Mouse (Mus musculus): Measurements from ENCODE around the gene Zfp661. TPM values are rescaled to one million over a fixed set of nuclear protein-coding genes. Genes with fewer than 3 reads are reported as not detected.
A peak's percentile ranks its signal among the peaks of the same experiment; 100 is the strongest.

Gene Zfp661
- total and polyA plus RNA-seq, 2 experiments from 2014 or later, result 0.69 to 1.6 TPM

GRCm38 (mm10) chr2:127588897-127589296 is 2.0 kb upstream of the Zfp661 start:
- DNase-seq (ENCODE audit: low spot score), result no peak
- no peak for ATAC-seq (ENCODE audit: insufficient read depth, low read depth)
- Histone ChIP-seq H3K4me2 (ENCODE audit: low read depth, low read length) (no peak overlapping the region), H3K36me3 (replicated peaks; ENCODE audit: control insufficient read depth, insufficient read depth, low read length) (peaks cover 27% of the 10 kb centered on the region), H3K27ac (ENCODE audit: low read depth) (no peak overlapping the region), H3K4me3 (ENCODE audit: low read depth, low read length) (no peak overlapping the region), H3K9me3 (replicated peaks; ENCODE audit: control insufficient read depth, low read length) (no peaks in the 10 kb centered on the region), H3K4me1 (ENCODE audit: control insufficient read depth, insufficient read depth) (peaks cover 16% of the 10 kb centered on the region), H3K9ac (replicated peaks; ENCODE audit: low read depth, low read length) (no peak overlapping the region), H3K27me3 (ENCODE audit: control insufficient read depth, insufficient read depth, low read length) (no peaks in the 10 kb centered on the region)
- TF ChIP-seq EP300 (IDR thresholded peaks at IDR 0.05; ENCODE audit: low read depth) (no peak), CTCF (IDR thresholded peaks at IDR 0.05; ENCODE audit: low read depth) (no peak)
- 91% methylated on average over 9 of the region's 9 CpGs for WGBS

GRCm38 (mm10) chr2:127587514-127587844 is 585 bp upstream of the Zfp661 start:
- under 1% methylated on average over 22 of the region's 22 CpGs for WGBS
- H3K4me3 ChIP-seq (ENCODE audit: low read depth, low read length), result peak overlapping the region; percentile 94
- TF ChIP-seq CTCF (IDR thresholded peaks at IDR 0.05; ENCODE audit: low read depth), result no peak
- TF ChIP-seq EP300 (IDR thresholded peaks at IDR 0.05; ENCODE audit: low read depth), result no peak
- DNase-seq (ENCODE audit: low spot score), result no peak
- peak overlapping the region; percentile 83 for H3K4me2 ChIP-seq (ENCODE audit: low read depth, low read length)
- H3K9me3 ChIP-seq (replicated peaks; ENCODE audit: control insufficient read depth, low read length), result no peaks in the 10 kb centered on the region
- H3K4me1 ChIP-seq (ENCODE audit: control insufficient read depth, insufficient read depth), result peaks cover 17% of the 10 kb centered on the region
- H3K27me3 ChIP-seq (ENCODE audit: control insufficient read depth, insufficient read depth, low read length), result no peaks in the 10 kb centered on the region
- peak overlapping the region; percentile 86 for H3K27ac ChIP-seq (ENCODE audit: low read depth)
- ATAC-seq (ENCODE audit: insufficient read depth, low read depth), result no peak; the same call in 1 of the 2 replicates
- peak overlapping the region; percentile 93 for H3K9ac ChIP-seq (replicated peaks; ENCODE audit: low read depth, low read length)
- peaks cover 16% of the 10 kb centered on the region for H3K36me3 ChIP-seq (replicated peaks; ENCODE audit: control insufficient read depth, insufficient read depth, low read length)

DNA sequence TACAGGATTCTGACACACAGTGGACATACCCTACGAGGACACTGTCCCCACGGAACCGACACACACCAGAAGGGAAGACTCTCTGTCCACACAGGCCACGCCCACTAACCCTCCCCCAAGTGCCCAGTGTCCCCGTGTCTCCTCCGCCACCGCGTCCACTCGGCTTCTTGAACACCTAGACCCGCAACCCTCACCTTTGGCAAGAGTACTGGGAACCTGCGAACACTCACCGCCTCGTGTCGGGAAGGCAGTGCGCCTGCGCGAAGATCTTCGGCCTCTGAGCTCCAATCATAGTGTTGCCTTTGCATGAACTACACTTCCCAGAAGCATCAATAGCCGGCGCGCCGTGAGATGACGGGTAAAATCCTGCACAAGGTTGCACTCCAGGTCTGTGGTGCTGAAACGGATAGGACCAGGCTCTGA is 2.4 kb downstream of the Zfp661 start:
- TF ChIP-seq EP300 (IDR thresholded peaks at IDR 0.05; ENCODE audit: low read depth) (no peak), CTCF (IDR thresholded peaks at IDR 0.05; ENCODE audit: low read depth) (0 out of 2 replicates have a peak, but pooled peaks have one; percentile 1)
- Histone ChIP-seq H3K9me3 (replicated peaks; ENCODE audit: control insufficient read depth, low read length) (no peaks in the 10 kb centered on the region), H3K4me3 (ENCODE audit: low read depth, low read length) (peak overlapping the region; percentile 69), H3K4me2 (ENCODE audit: low read depth, low read length) (peak overlapping the region; percentile 94), H3K27me3 (ENCODE audit: control insufficient read depth, insufficient read depth, low read length) (no peaks in the 10 kb centered on the region), H3K9ac (replicated peaks; ENCODE audit: low read depth, low read length) (peak overlapping the region; percentile 59), H3K36me3 (replicated peaks; ENCODE audit: control insufficient read depth, insufficient read depth, low read length) (0 out of 2 replicates have a peak, but pooled peaks cover 3% of the 10 kb centered on the region), H3K4me1 (ENCODE audit: control insufficient read depth, insufficient read depth) (peaks cover 17% of the 10 kb centered on the region), H3K27ac (ENCODE audit: low read depth) (no peak overlapping the region)
- under 1% methylated on average over 24 of the region's 24 CpGs for WGBS
- ATAC-seq (ENCODE audit: insufficient read depth, low read depth) (peak; percentile 86), DNase-seq (ENCODE audit: low spot score) (peak; percentile 94)

GRCm38 (mm10) chr2:127573322-127573721 is 13.6 kb downstream of the Zfp661 start:
- WGBS, result 55% methylated on average over 1 of the region's 1 CpGs

GRCm38 (mm10) chr2:127559070-127559966 is 27.6 kb downstream of the Zfp661 start:
- 17% methylated on average over 18 of the region's 18 CpGs for WGBS
- Histone ChIP-seq H3K36me3 (replicated peaks; ENCODE audit: control insufficient read depth, insufficient read depth, low read length) (no peaks in the 10 kb centered on the region), H3K4me3 (ENCODE audit: low read depth, low read length) (no peak overlapping the region), H3K4me1 (ENCODE audit: control insufficient read depth, insufficient read depth) (no peaks in the 10 kb centered on the region), H3K27ac (ENCODE audit: low read depth) (no peak overlapping the region), H3K4me2 (ENCODE audit: low read depth, low read length) (no peak overlapping the region), H3K27me3 (ENCODE audit: control insufficient read depth, insufficient read depth, low read length) (peaks cover 5% of the 10 kb centered on the region; the same call in 1 of the 2 replicates), H3K9ac (replicated peaks; ENCODE audit: low read depth, low read length) (no peak overlapping the region), H3K9me3 (replicated peaks; ENCODE audit: control insufficient read depth, low read length) (no peaks in the 10 kb centered on the region)
- TF ChIP-seq CTCF (IDR thresholded peaks at IDR 0.05; ENCODE audit: low read depth) (peak; percentile 79), EP300 (IDR thresholded peaks at IDR 0.05; ENCODE audit: low read depth) (no peak)
- DNase-seq (ENCODE audit: low spot score) (peak; percentile 68), ATAC-seq (ENCODE audit: insufficient read depth, low read depth) (peak; percentile 89)

More at GRCm38 (mm10) chr2:127573322-127573721, 13.6 kb downstream of the Zfp661 start:
- Histone ChIP-seq H3K27ac (ENCODE audit: low read depth) (no peak overlapping the region), H3K36me3 (replicated peaks; ENCODE audit: control insufficient read depth, insufficient read depth, low read length) (peaks cover 21% of the 10 kb centered on the region), H3K27me3 (ENCODE audit: control insufficient read depth, insufficient read depth, low read length) (no peaks in the 10 kb centered on the region), H3K4me2 (ENCODE audit: low read depth, low read length) (no peak overlapping the region), H3K4me3 (ENCODE audit: low read depth, low read length) (no peak overlapping the region), H3K4me1 (ENCODE audit: control insufficient read depth, insufficient read depth) (no peaks in the 10 kb centered on the region), H3K9me3 (replicated peaks; ENCODE audit: control insufficient read depth, low read length) (0 out of 2 replicates have a peak, but pooled peaks cover 4% of the 10 kb centered on the region), H3K9ac (replicated peaks; ENCODE audit: low read depth, low read length) (no peak overlapping the region)
- DNase-seq (ENCODE audit: low spot score) (no peak), ATAC-seq (ENCODE audit: insufficient read depth, low read depth) (no peak)
- no peak for TF ChIP-seq EP300 (IDR thresholded peaks at IDR 0.05; ENCODE audit: low read depth)
- TF ChIP-seq CTCF (IDR thresholded peaks at IDR 0.05; ENCODE audit: low read depth), result no peak
